10 mouse cellular contexts compared by ENCODE assay signal in genomic region chrX:12003106-12003505, GRCm38 (mm10).
DNase-seq lines count a peak whose midpoint lies in the region; ATAC-seq lines count a peak whose summit lies in the region.
"Had no signal": no experiment of that assay in that cellular context is flagged by ENCODE, and none has a peak within 500 bp of the region (broad histone marks: within the 10 kb centered on the region; RNA-seq: fewer than 3 reads in every experiment).

No protein-coding gene starts in this region.

- DNase-seq in heart, embryonic 10.5 days (ENCODE audit: low spot score): no peak
- DNase-seq in heart, postnatal 36 days: no peak
- DNase-seq in CD4-positive helper T cell, adult 2 months (ENCODE audit: low read depth, low spot score): peak; percentile 35
- DNase-seq in lung, postnatal 10 days: peak; percentile 33
- no peak for DNase-seq in cerebellum, adult 18-20 months
- no peak for DNase-seq in cerebellum, postnatal 14 days
- DNase-seq in right cerebral cortex, postnatal 14 days: no peak
- DNase-seq: kidney, adult 9 months had no signal

- H3K9me3 ChIP-seq in heart, embryonic 10.5 days: no peaks in the 10 kb centered on the region
- H3K9me3 ChIP-seq in embryonic facial prominence, embryonic 12.5 days: no peaks in the 10 kb centered on the region
- H3K9me3 ChIP-seq: stomach, embryonic 15.5 days had no signal

- peaks cover 74% of the 10 kb centered on the region for H3K4me1 ChIP-seq in heart, embryonic 10.5 days
- peaks cover 44% of the 10 kb centered on the region for H3K4me1 ChIP-seq in embryonic facial prominence, embryonic 12.5 days

- peak overlapping the region; percentile 79 for H3K27ac ChIP-seq in heart, embryonic 10.5 days
- H3K27ac ChIP-seq in embryonic facial prominence, embryonic 12.5 days: 0 out of 2 replicates have a peak overlapping the region, but pooled peaks have one; percentile 23
- H3K27ac ChIP-seq: stomach, embryonic 15.5 days had no signal

- H3K9ac ChIP-seq in embryonic facial prominence, embryonic 12.5 days: no peak overlapping the region
- H3K9ac ChIP-seq: stomach, embryonic 15.5 days had no signal

- H3K27me3 ChIP-seq in heart, embryonic 10.5 days (ENCODE audit: insufficient read depth, poor library complexity, severe bottlenecking): peaks cover 99% of the 10 kb centered on the region
- peaks cover 94% of the 10 kb centered on the region for H3K27me3 ChIP-seq in embryonic facial prominence, embryonic 12.5 days

- WGBS in heart, embryonic 10.5 days: 6% methylated on average over 9 of the region's 9 CpGs
- 9% methylated on average over 9 of the region's 9 CpGs for WGBS in embryonic facial prominence, embryonic 12.5 days

- no peak overlapping the region for H3K4me2 ChIP-seq in embryonic facial prominence, embryonic 12.5 days (replicated peaks)
- H3K4me2 ChIP-seq: stomach, embryonic 15.5 days had no signal

- no peak overlapping the region for H3K4me3 ChIP-seq in heart, embryonic 10.5 days
- no peak overlapping the region for H3K4me3 ChIP-seq in embryonic facial prominence, embryonic 12.5 days
- H3K4me3 ChIP-seq: stomach, embryonic 15.5 days had no signal

- intact Hi-C loops in heart, postnatal 36 days (cut with DNase I): loop anchor here (5.0 to 10.0 kb wide), 3 partner anchors 338 to 581 kb away; no protein-coding TSS in a partner anchor

- H3K36me3 ChIP-seq in heart, embryonic 10.5 days: no peaks in the 10 kb centered on the region
- H3K36me3 ChIP-seq in embryonic facial prominence, embryonic 12.5 days: no peaks in the 10 kb centered on the region
- H3K36me3 ChIP-seq: stomach, embryonic 15.5 days had no signal

- ATAC-seq in embryonic facial prominence, embryonic 12.5 days (ENCODE audit: insufficient number of reproducible peaks, insufficient read depth, low FRiP score, low TSS enrichment): no peak

Comparison
In these comparisons a context has a peak if more than half of its experiments do, and no peak if none do; other contexts are left out.
1. DNase-seq: peak in CD4-positive helper T cell, adult 2 months (single experiment) and lung, postnatal 10 days (single experiment); none in heart, embryonic 10.5 days (single experiment), heart, postnatal 36 days (0 of 2), cerebellum, adult 18-20 months (0 of 2), cerebellum, postnatal 14 days (0 of 2) and right cerebral cortex, postnatal 14 days (single experiment).